Mouse (Mus musculus): Measurements from ENCODE around the gene Pcyt1a. TPM values are rescaled to one million over a fixed set of nuclear protein-coding genes. Genes with fewer than 3 reads are reported as not detected.

The Pcyt1a gene
- total and polyA plus RNA-seq, 2 experiments = 28.6 to 56.1 TPM

GRCm38 (mm10) chr16:32390882-32391281 is 39.8 kb upstream of the Pcyt1a start:
- H3K27ac ChIP-seq (replicated peaks; ENCODE audit: insufficient read depth, low read depth, low read length) = no peak overlapping the region
- no peak for DNase-seq (ENCODE audit: extremely low read depth, low read depth, low spot score)
- no peak overlapping the region for H3K9ac ChIP-seq (ENCODE audit: low read depth, low read length)
- WGBS = 94% methylated on average over 3 of the region's 3 CpGs
- no peaks in the 10 kb centered on the region for H3K27me3 ChIP-seq (ENCODE audit: control insufficient read depth, insufficient read depth, low read length)
- no peaks in the 10 kb centered on the region for H3K4me1 ChIP-seq (ENCODE audit: control insufficient read depth, insufficient read depth, low read length)
- no peaks in the 10 kb centered on the region for H3K79me2 ChIP-seq (ENCODE audit: control insufficient read depth, insufficient read depth, low read length)
- H3K36me3 ChIP-seq (ENCODE audit: control insufficient read depth, insufficient read depth, low read length) = peaks cover 15% of the 10 kb centered on the region
- no peak overlapping the region for H3K4me3 ChIP-seq (ENCODE audit: insufficient read depth, low read depth, low read length)
- no peak for TF ChIP-seq CTCF (IDR thresholded peaks at IDR 0.05; ENCODE audit: low read depth, low read length)
- TF ChIP-seq POLR2A (IDR thresholded peaks at IDR 0.05; ENCODE audit: extremely low read depth, insufficient read depth, low read length) = no peak

- Histone ChIP-seq H3K9ac (ENCODE audit: low read depth, low read length) (no peak overlapping the region), H3K4me1 (ENCODE audit: control insufficient read depth, insufficient read depth, low read length) (no peaks in the 10 kb centered on the region), H3K79me2 (ENCODE audit: control insufficient read depth, insufficient read depth, low read length) (no peaks in the 10 kb centered on the region), H3K27me3 (ENCODE audit: control insufficient read depth, insufficient read depth, low read length) (no peaks in the 10 kb centered on the region), H3K4me3 (ENCODE audit: insufficient read depth, low read depth, low read length) (no peak overlapping the region), H3K36me3 (ENCODE audit: control insufficient read depth, insufficient read depth, low read length) (peaks cover 7% of the 10 kb centered on the region), H3K27ac (replicated peaks; ENCODE audit: insufficient read depth, low read depth, low read length) (no peak overlapping the region)
- TF ChIP-seq CTCF (IDR thresholded peaks at IDR 0.05; ENCODE audit: low read depth, low read length) (no peak), POLR2A (IDR thresholded peaks at IDR 0.05; ENCODE audit: extremely low read depth, insufficient read depth, low read length) (no peak)
- WGBS = 80% methylated on average over 6 of the region's 6 CpGs
- peak; percentile 29 for DNase-seq (ENCODE audit: extremely low read depth, low read depth, low spot score)
These were observed 34.8 kb upstream of the Pcyt1a start for GRCm38 (mm10) chr16:32395679-32396540.

GRCm38 (mm10) chr16:32396541-32396835 is 34.2 kb upstream of the Pcyt1a start:
- no peak for TF ChIP-seq POLR2A (IDR thresholded peaks at IDR 0.05; ENCODE audit: extremely low read depth, insufficient read depth, low read length)
- no peak for TF ChIP-seq CTCF (IDR thresholded peaks at IDR 0.05; ENCODE audit: low read depth, low read length)
- Histone ChIP-seq H3K36me3 (ENCODE audit: control insufficient read depth, insufficient read depth, low read length) (peaks cover 5% of the 10 kb centered on the region), H3K27ac (replicated peaks; ENCODE audit: insufficient read depth, low read depth, low read length) (no peak overlapping the region), H3K79me2 (ENCODE audit: control insufficient read depth, insufficient read depth, low read length) (no peaks in the 10 kb centered on the region), H3K4me1 (ENCODE audit: control insufficient read depth, insufficient read depth, low read length) (no peaks in the 10 kb centered on the region), H3K4me3 (ENCODE audit: insufficient read depth, low read depth, low read length) (no peak overlapping the region), H3K9ac (ENCODE audit: low read depth, low read length) (no peak overlapping the region), H3K27me3 (ENCODE audit: control insufficient read depth, insufficient read depth, low read length) (no peaks in the 10 kb centered on the region)
- DNase-seq (ENCODE audit: extremely low read depth, low read depth, low spot score) = no peak
- WGBS = 72% methylated on average over 3 of the region's 3 CpGs

GRCm38 (mm10) chr16:32398206-32398605 is 32.5 kb upstream of the Pcyt1a start:
- 77% methylated on average over 3 of the region's 3 CpGs for WGBS
- TF ChIP-seq CTCF (IDR thresholded peaks at IDR 0.05; ENCODE audit: low read depth, low read length) = no peak
- TF ChIP-seq POLR2A (IDR thresholded peaks at IDR 0.05; ENCODE audit: extremely low read depth, insufficient read depth, low read length) = no peak
- Histone ChIP-seq H3K27me3 (ENCODE audit: control insufficient read depth, insufficient read depth, low read length) (no peaks in the 10 kb centered on the region), H3K27ac (replicated peaks; ENCODE audit: insufficient read depth, low read depth, low read length) (no peak overlapping the region), H3K36me3 (ENCODE audit: control insufficient read depth, insufficient read depth, low read length) (no peaks in the 10 kb centered on the region), H3K4me1 (ENCODE audit: control insufficient read depth, insufficient read depth, low read length) (no peaks in the 10 kb centered on the region), H3K4me3 (ENCODE audit: insufficient read depth, low read depth, low read length) (no peak overlapping the region), H3K9ac (ENCODE audit: low read depth, low read length) (no peak overlapping the region), H3K79me2 (ENCODE audit: control insufficient read depth, insufficient read depth, low read length) (no peaks in the 10 kb centered on the region)
- DNase-seq (ENCODE audit: extremely low read depth, low read depth, low spot score) = no peak

- Histone ChIP-seq H3K36me3 (ENCODE audit: control insufficient read depth, insufficient read depth, low read length) (no peaks in the 10 kb centered on the region), H3K4me3 (ENCODE audit: insufficient read depth, low read depth, low read length) (no peak within 1 kb of the TSS), H3K9ac (ENCODE audit: low read depth, low read length) (no peak within 1 kb of the TSS), H3K27ac (replicated peaks; ENCODE audit: insufficient read depth, low read depth, low read length) (no peak within 1 kb of the TSS), H3K4me1 (ENCODE audit: control insufficient read depth, insufficient read depth, low read length) (no peaks in the 10 kb centered on the region), H3K27me3 (ENCODE audit: control insufficient read depth, insufficient read depth, low read length) (no peaks in the 10 kb centered on the region), H3K79me2 (ENCODE audit: control insufficient read depth, insufficient read depth, low read length) (no peaks in the 10 kb centered on the region)
- DNase-seq (ENCODE audit: extremely low read depth, low read depth, low spot score) = no peak
- TF ChIP-seq CTCF (IDR thresholded peaks at IDR 0.05; ENCODE audit: low read depth, low read length) (no peak), POLR2A (IDR thresholded peaks at IDR 0.05; ENCODE audit: extremely low read depth, insufficient read depth, low read length) (no peak)
- WGBS = 85% methylated on average over 7 of the region's 7 CpGs
These were observed 30.5 kb upstream of the Pcyt1a start, which contains the start of gene Tm4sf19 for GRCm38 (mm10) chr16:32400267-32400666. TSS of gene Tm4sf19 (plus strand) at chr16:32400506.

GRCm38 (mm10) chr16:32401335-32401965 is 29.3 kb upstream of the Pcyt1a start:
- Histone ChIP-seq H3K4me3 (ENCODE audit: insufficient read depth, low read depth, low read length) (no peak overlapping the region), H3K27ac (replicated peaks; ENCODE audit: insufficient read depth, low read depth, low read length) (no peak overlapping the region), H3K9ac (ENCODE audit: low read depth, low read length) (no peak overlapping the region), H3K79me2 (ENCODE audit: control insufficient read depth, insufficient read depth, low read length) (no peaks in the 10 kb centered on the region), H3K27me3 (ENCODE audit: control insufficient read depth, insufficient read depth, low read length) (no peaks in the 10 kb centered on the region), H3K4me1 (ENCODE audit: control insufficient read depth, insufficient read depth, low read length) (no peaks in the 10 kb centered on the region), H3K36me3 (ENCODE audit: control insufficient read depth, insufficient read depth, low read length) (no peaks in the 10 kb centered on the region)
- peak; percentile 24 for DNase-seq (ENCODE audit: extremely low read depth, low read depth, low spot score)
- WGBS = 86% methylated on average over 9 of the region's 9 CpGs
- TF ChIP-seq CTCF (IDR thresholded peaks at IDR 0.05; ENCODE audit: low read depth, low read length) = no peak

All from liver, adult 2 months (tissue).